Mouse (Mus musculus): ENCODE measurements around the gene Ubr4. TPM values are rescaled to one million over a fixed set of nuclear protein-coding genes. Genes with fewer than 3 reads are reported as not detected.

Ubr4 gene
- polyA plus RNA-seq (2015; fragmentation: Illumina TruSeq; extraction: RNeasy Lipid Tissue Mini Kit (QIAGEN cat#74804); ENCODE audit: insufficient read depth, low replicate concordance): 52.5 TPM

GRCm38 (mm10) chr4:139351931-139352711, at the start of gene Ubr4, which contains the start of the genes Mrto4 and Emc1:
Gene Ubr4, plus strand, starts transcription at chr4:139352609.
Gene Mrto4, minus strand, starts transcription at chr4:139352576.
Gene Emc1, plus strand, starts transcription at chr4:139352587.

GRCm38 (mm10) chr4:139310171-139310898, 42.1 kb upstream of the Ubr4 start, which contains the start of the genes Pqlc2 and Akr7a5:
Gene Pqlc2, minus strand, starts transcription at chr4:139310708.
Gene Akr7a5, plus strand, starts transcription at chr4:139310744.

GRCm38 (mm10) chr4:139530248-139530647, 177.8 kb downstream of the Ubr4 start, which contains the start of gene Iffo2:
Gene Iffo2, plus strand, starts transcription at chr4:139530548.

Other genes with a start within 250 kb of the Ubr4 start
- 182 TPM for gene Minos1, start 221.5 kb upstream of the Ubr4 start, polyA plus RNA-seq (2015; fragmentation: Illumina TruSeq; extraction: RNeasy Lipid Tissue Mini Kit (QIAGEN cat#74804); ENCODE audit: insufficient read depth, low replicate concordance)
- 381 TPM for gene Capzb, start 159.7 kb upstream of the Ubr4 start, polyA plus RNA-seq (2015; fragmentation: Illumina TruSeq; extraction: RNeasy Lipid Tissue Mini Kit (QIAGEN cat#74804); ENCODE audit: insufficient read depth, low replicate concordance)
- gene Pqlc2, start 41.9 kb upstream of the Ubr4 start, polyA plus RNA-seq (2015; fragmentation: Illumina TruSeq; extraction: RNeasy Lipid Tissue Mini Kit (QIAGEN cat#74804); ENCODE audit: insufficient read depth, low replicate concordance): 15.2 TPM
- gene Akr7a5, start 41.9 kb upstream of the Ubr4 start, polyA plus RNA-seq (2015; fragmentation: Illumina TruSeq; extraction: RNeasy Lipid Tissue Mini Kit (QIAGEN cat#74804); ENCODE audit: insufficient read depth, low replicate concordance): 10.0 TPM
- gene Mrto4, start within 50 bp of the Ubr4 start, polyA plus RNA-seq (2015; fragmentation: Illumina TruSeq; extraction: RNeasy Lipid Tissue Mini Kit (QIAGEN cat#74804); ENCODE audit: insufficient read depth, low replicate concordance): 47.5 TPM
- gene Emc1, start within 50 bp of the Ubr4 start, polyA plus RNA-seq (2015; fragmentation: Illumina TruSeq; extraction: RNeasy Lipid Tissue Mini Kit (QIAGEN cat#74804); ENCODE audit: insufficient read depth, low replicate concordance): 17.8 TPM
- 6.7 TPM for gene Iffo2, start 177.9 kb downstream of the Ubr4 start, polyA plus RNA-seq (2015; fragmentation: Illumina TruSeq; extraction: RNeasy Lipid Tissue Mini Kit (QIAGEN cat#74804); ENCODE audit: insufficient read depth, low replicate concordance)

Data from spleen, adult 10 weeks (tissue).